Mouse (Mus musculus) cortical plate, adult 2 months (tissue): ENCODE measurements around the gene Leng1.

Experiments
- CTCF ChIP-seq: fragments of 200-500 bp; IDR thresholded peaks from 2 replicates; pipeline ENCODE4 v1.5.1; 2011; ENCODE audit warnings: mild to moderate bottlenecking, control low read depth, low read length; ENCODE audit not compliant: insufficient read depth; ENCODE audit errors: extremely low read depth
- POLR2A ChIP-seq: fragments of 200-500 bp; IDR thresholded peaks from 2 replicates; pipeline ENCODE4 v1.6.1; 2011; ENCODE audit warnings: mild to moderate bottlenecking, low read length, control low read depth; ENCODE audit not compliant: insufficient read depth; ENCODE audit errors: extremely low read depth

DNA sequence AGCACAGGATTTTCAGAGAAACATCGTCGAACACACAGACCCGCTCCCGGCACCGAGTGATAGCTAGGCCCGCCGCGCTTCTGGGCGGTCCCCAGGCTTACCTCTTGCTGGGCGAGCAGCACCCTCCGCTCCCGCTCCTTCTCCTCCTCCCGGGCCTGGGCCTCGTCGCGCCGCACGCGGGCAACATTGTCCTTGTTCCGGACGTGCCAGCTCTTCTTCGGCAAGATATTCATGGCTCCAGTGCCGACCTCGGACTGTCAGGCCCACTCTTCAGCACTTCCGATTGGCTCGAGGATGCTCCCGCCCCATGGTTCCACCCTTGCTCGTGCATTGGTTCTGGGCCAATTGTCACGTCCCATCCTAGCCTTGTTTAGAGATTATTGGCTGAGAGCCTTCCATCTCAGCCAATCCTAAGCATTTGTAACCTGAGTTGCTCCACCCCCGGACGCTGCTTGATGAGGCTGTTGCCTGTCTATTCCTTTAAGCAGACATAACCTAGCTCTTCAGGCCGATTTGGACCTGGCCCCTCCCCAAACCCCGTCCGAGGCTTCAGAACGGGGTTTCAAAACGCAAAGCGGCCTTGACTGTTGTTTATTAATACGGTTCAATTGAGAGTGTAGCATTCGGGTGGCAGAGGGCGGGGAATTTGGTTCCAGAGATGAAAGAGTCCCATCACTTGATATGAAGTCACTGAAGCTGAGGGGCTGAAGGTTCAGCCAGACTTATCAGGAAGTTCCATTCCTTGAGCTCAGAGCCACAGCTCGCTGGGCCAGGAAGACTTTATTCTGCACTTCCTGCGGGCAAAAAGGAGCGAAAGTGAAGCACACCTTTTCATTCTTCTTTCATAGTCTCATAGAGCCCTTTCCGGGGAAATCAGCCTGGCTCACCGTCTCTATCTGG, at the start of gene Leng1:
- no peak for TF ChIP-seq CTCF
- peak; percentile 82 for TF ChIP-seq POLR2A
